Mouse (Mus musculus) heart, embryonic 14.5 days (tissue): ENCODE measurements around the gene Mfsd13b. TPM values are rescaled to one million over a fixed set of nuclear protein-coding genes. Genes with fewer than 3 reads are reported as not detected.
"Not testable (repeated sequence)": the region's sequence is repeated elsewhere in the genome, so short reads cannot be mapped to it uniquely, and the experiment has no call there.

Experiments
- ATAC-seq: fragments of 200-750 bp; cut with Nextera tagmentation; 2 replicates; pipeline ENCODE4 v1.8.0; 2017; ENCODE audit warnings: low read depth, moderate TSS enrichment; ENCODE audit not compliant: insufficient number of reproducible peaks, insufficient read depth, low FRiP score
- H3K27ac ChIP-seq, 2 experiments: fragments of 200-500 bp in 1 of 2; fragments of 300-500 bp in 1 of 2; sonication (generic) in 1 of 2; replicated peaks in 1 of 2; 2 replicates each; pipeline ENCODE4 v1.5.1; 2012 to 2014; ENCODE audit warnings: low read depth in 2 of 2, low read length in 2 of 2, control low read depth in 1 of 2, mild to moderate bottlenecking in 1 of 2, mixed read lengths in 1 of 2; ENCODE audit not compliant: control insufficient read depth in 1 of 2, insufficient read depth in 1 of 2
- H3K27me3 ChIP-seq: fragments of 300-500 bp; sonication (generic); 2 replicates; pipeline ENCODE4 v1.6.1; 2014; ENCODE audit warnings: mild to moderate bottlenecking, low read length, control low read depth; ENCODE audit not compliant: control insufficient read depth, insufficient read depth
- H3K36me3 ChIP-seq: fragments of 300-500 bp; sonication (generic); 2 replicates; pipeline ENCODE4 v1.6.1; 2014; ENCODE audit warnings: mild to moderate bottlenecking, control low read depth, low read length, mixed read lengths; ENCODE audit not compliant: control insufficient read depth, insufficient read depth
- H3K4me1 ChIP-seq, 2 experiments: fragments of 200-500 bp in 1 of 2; fragments of 300-500 bp in 1 of 2; sonication (generic) in 1 of 2; 2 replicates each; pipeline ENCODE4 v1.6.1; 2012 to 2014; ENCODE audit warnings: low read length in 2 of 2, control low read depth in 1 of 2, mixed read lengths in 1 of 2; ENCODE audit not compliant: control insufficient read depth in 2 of 2, insufficient read depth in 2 of 2
- H3K4me2 ChIP-seq: fragments of 300-500 bp; sonication (generic); 2 replicates; pipeline ENCODE4 v1.6.1; 2014; ENCODE audit warnings: mild to moderate bottlenecking, low read length
- H3K4me3 ChIP-seq, 2 experiments: fragments of 200-500 bp in 1 of 2; fragments of 300-500 bp in 1 of 2; sonication (generic) in 1 of 2; 2 replicates each; pipeline ENCODE4 v1.5.1; 2012 to 2014; ENCODE audit warnings: low read length in 2 of 2, mild to moderate bottlenecking in 2 of 2, control low read depth in 1 of 2, low read depth in 1 of 2, moderate library complexity in 1 of 2; ENCODE audit not compliant: control insufficient read depth in 1 of 2, insufficient read depth in 1 of 2
- H3K9ac ChIP-seq: fragments of 300-500 bp; sonication (generic); 2 replicates; pipeline ENCODE4 v1.6.1; 2014; ENCODE audit warnings: mild to moderate bottlenecking, low read length
- H3K9me3 ChIP-seq: fragments of 300-500 bp; sonication (generic); 2 replicates; pipeline ENCODE4 v1.6.1; 2016; ENCODE audit warnings: low read length, control low read depth; ENCODE audit not compliant: control insufficient read depth
- WGBS: fragments of 180-500 bp; shearing (Covaris S2); extraction: QIAGEN DNeasy Blood & Tissue Kit; methylation state at CpG from one replicate; pipeline ENCODE4 v1.1.7; 2014; 5-methylcytosine and 5-hydroxymethylcytosine counted together
- polyA plus RNA-seq: library from polyadenylated mRNA; unstranded; fragments of >200 nt; fragmentation: Nextera tagmentation; extraction: Ambion mirVana; gene quantifications from 2 replicates; pipeline ENCODE4 v1.2.1, GENCODE M21; 2014

Mfsd13b gene
- polyA plus RNA-seq, 1 experiment from 2014 or later, result 0.22 TPM

DNA sequence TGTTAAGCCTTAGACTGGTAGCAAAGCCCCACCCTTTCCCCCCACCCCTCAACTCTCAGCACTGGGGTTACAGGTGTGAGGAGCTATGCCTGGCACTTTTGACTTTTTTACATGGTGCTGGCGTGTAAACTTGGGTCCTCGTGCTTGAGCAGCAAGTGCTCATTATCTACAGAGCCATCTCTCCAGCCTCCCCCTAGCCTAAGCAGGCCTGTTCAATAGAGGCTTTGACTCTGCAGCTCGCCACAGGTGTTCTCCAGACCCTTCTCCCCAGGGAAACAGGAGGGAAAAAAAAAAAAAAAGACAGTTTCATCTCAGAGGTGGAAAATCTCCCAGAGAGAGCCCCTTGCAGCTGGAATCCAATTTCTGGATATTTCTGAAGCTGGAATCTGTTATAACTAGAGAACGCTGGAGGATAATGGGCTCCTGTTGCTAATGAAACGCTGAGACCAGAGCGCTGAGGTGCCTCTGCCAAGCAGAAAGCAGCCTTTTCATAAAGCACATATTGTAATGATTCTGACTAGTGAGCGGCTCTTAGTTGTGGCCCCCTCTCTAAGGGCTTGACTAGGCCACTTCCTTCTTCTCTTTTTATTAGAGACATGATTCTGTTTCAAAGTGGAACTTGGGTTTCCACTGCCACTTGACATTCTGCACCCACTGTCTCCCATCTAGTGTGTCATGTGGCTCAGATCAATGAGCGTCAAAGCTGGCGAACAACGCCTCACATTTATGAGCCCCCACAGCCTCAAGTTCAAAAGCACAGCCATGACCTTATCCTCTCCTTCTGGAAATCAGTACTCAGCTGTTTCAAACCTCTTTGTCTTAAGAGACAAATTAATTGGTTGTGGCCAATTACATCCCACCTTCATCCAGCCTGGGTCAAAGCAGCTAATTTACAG is 29.7 kb downstream of the Mfsd13b start:
- Histone ChIP-seq H3K36me3 (no peaks in the 10 kb centered on the region), H3K4me3 (no peak overlapping the region), H3K4me2 (no peak overlapping the region), H3K27me3 (no peaks in the 10 kb centered on the region), H3K9me3 (no peaks in the 10 kb centered on the region), H3K9ac (no peak overlapping the region), H3K4me1 (no peaks in the 10 kb centered on the region), H3K27ac (no peak overlapping the region)
- ATAC-seq, result no peak
- 76% methylated on average over 10 of the region's 10 CpGs for WGBS

DNA sequence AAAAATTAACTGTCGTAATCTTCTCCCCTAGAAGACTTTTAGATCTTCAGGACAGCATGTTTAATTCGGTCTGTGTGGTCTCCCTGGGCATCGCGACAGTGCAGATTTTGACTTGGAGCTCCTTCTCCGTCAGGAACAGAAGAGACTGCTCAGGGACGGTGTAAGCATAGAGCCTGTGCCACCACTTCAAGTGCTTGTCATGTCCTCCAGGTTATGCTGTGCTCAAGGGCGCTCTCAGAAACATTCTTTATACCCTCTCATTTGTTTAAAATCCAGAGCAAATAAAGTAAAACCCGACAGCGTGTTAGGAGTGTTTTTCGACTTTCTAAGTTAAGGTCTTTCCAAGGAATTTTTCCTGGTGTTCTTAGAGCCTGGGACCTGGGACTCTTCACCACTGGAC is 32.2 kb downstream of the Mfsd13b start:
- whole genome bisulfite sequencing, result 75% methylated on average over 10 of the region's 10 CpGs
- Histone ChIP-seq H3K4me2 (no peak overlapping the region), H3K27ac (no peak overlapping the region), H3K27me3 (no peaks in the 10 kb centered on the region), H3K36me3 (no peaks in the 10 kb centered on the region), H3K4me3 (no peak overlapping the region), H3K4me1 (no peaks in the 10 kb centered on the region), H3K9me3 (no peaks in the 10 kb centered on the region), H3K9ac (no peak overlapping the region)
- no peak for ATAC-seq

DNA sequence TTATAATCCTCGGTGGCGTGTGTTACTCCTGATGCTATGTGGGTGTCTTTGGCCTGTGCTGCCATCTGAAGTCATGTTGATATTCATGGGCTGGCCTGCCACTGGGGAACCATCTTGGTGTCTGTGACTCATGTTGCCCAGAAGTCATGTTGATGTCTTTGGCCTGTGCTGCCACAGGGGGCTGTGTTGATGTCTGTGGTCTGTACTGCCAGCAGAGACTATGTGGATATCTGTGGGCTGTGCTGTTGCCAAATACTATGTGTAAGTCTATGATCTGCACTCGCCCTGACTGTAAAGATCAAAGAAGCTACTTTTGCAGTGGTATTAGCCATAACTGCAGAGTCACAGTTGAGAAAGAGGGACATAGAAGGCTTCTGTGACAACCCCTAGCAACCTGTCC is 36.5 kb downstream of the Mfsd13b start:
- H3K4me1 ChIP-seq, result no peaks in the 10 kb centered on the region
- no peaks in the 10 kb centered on the region for H3K36me3 ChIP-seq
- ATAC-seq, result no peak
- H3K9ac ChIP-seq, result no peak overlapping the region
- no peak overlapping the region for H3K4me3 ChIP-seq
- H3K27me3 ChIP-seq, result no peaks in the 10 kb centered on the region
- no peaks in the 10 kb centered on the region for H3K9me3 ChIP-seq
- 71% methylated on average over 3 of the region's 3 CpGs for WGBS
- no peak overlapping the region for H3K4me2 ChIP-seq
- no peak overlapping the region for H3K27ac ChIP-seq

DNA sequence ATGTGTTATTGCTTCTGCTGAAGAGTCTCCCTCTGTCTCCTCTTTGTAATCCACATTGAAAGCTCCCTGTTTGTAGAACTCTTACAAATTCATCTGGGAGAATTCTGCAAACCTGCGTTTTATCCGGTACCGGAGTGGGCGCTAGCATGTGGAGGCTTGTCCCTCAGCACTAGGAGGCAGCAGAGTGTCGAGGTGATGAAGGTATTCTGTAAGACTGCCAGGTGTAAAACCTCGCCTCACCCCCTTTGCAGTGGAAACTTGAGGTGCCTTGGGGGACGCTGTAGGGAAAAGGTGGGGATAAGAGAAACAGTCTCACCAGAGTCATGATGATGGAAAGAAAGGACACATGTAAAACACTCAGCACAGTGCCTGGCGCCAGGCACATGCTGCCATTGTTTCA is 38.0 kb downstream of the Mfsd13b start:
- H3K9me3 ChIP-seq, result no peaks in the 10 kb centered on the region
- no peaks in the 10 kb centered on the region for H3K36me3 ChIP-seq
- H3K9ac ChIP-seq, result no peak overlapping the region
- H3K4me3 ChIP-seq, result no peak overlapping the region
- 37% methylated on average over 8 of the region's 8 CpGs for WGBS
- H3K4me1 ChIP-seq, result no peaks in the 10 kb centered on the region
- no peaks in the 10 kb centered on the region for H3K27me3 ChIP-seq
- no peak overlapping the region for H3K27ac ChIP-seq
- H3K4me2 ChIP-seq, result no peak overlapping the region
- no peak for ATAC-seq

DNA sequence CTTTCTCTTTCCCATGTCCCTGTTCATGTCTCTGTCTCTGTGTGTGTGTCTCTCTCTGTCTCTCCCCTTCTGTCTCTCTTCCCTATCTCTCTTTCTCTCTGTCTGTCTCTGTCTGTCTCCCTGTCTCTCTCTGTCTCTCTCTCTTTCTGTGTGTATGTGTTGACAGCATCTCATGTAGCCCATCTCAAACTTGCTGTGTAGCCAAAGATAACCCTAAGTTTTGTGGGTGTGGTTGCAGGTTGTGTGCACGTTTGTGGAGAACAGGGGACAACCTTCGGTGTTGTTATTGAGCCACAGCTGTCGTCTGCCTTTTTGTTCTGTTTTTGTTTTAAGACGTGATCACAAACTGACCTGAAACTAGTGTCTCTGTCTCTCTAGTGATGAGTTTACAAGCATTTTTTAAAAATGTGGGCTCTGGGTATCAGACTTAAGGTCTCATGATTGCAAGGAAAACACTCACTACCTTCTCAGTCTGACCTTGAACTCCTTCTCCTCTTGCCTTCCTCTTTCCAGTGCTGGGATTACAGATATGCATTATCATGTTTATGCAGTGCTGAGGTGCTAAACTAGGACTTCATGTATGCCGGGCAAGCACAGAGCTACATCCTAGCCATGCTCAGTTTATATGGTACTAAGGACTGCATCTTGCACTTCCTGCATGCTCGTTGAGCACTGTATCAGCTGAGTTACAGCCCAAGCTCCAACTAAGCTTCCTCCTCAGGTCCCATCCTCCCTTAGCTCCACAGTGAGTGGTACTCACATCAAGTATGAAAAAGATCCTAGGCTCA is 43.1 kb downstream of the Mfsd13b start:
- Histone ChIP-seq H3K27me3 (peaks cover 8% of the 10 kb centered on the region), H3K4me3 (no peak overlapping the region), H3K4me1 (no peaks in the 10 kb centered on the region), H3K4me2 (no peak overlapping the region), H3K27ac (no peak overlapping the region), H3K9me3 (no peaks in the 10 kb centered on the region), H3K36me3 (no peaks in the 10 kb centered on the region), H3K9ac (no peak overlapping the region)
- ATAC-seq, result no peak
- 53% methylated on average over 6 of the region's 6 CpGs for WGBS

DNA sequence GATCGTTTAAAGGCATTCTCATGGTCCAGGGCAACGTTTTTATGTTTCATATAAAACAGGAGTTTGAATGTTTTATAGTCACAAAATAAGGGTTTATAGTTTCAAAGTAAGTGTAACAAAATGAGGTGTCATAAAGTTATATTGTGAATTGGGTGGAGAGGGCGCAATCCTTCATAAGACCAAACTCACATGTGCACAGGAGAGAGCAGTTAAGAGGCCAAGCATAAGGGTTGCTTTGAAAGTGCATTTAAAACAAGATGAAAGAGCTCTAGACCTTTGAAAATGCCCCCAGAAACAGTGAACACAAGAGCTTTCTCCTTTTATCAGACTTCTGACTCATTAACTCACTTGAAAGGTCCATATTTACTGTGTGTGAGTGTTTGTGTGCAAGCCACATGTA is 44.0 kb downstream of the Mfsd13b start:
- no peaks in the 10 kb centered on the region for H3K36me3 ChIP-seq
- no peaks in the 10 kb centered on the region for H3K4me1 ChIP-seq
- no peak overlapping the region for H3K27ac ChIP-seq
- WGBS, result 56% methylated on average over 3 of the region's 3 CpGs
- H3K9me3 ChIP-seq, result no peaks in the 10 kb centered on the region
- H3K9ac ChIP-seq, result no peak overlapping the region
- no peak overlapping the region for H3K4me3 ChIP-seq
- H3K4me2 ChIP-seq, result no peak overlapping the region
- peaks cover 13% of the 10 kb centered on the region for H3K27me3 ChIP-seq
- no peak for ATAC-seq

DNA sequence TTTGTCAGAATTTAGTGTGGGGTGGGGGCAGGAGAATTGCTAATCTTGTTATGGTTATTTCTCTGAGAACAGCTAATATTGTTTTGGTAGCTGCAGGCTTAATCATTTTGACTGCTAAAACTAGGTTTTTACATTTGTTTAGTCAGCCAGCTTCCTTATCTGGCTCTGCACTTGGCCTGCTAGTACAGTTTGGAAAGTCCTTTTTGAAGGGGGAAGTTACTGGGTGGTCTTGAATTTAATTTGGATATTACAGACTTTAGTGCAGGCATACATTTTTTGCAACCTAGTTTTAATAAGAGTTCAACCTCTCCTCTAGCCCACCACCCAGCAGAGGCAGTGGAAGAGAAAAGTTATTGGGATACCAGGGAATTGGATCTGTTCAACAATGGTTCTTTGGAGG is 47.6 kb downstream of the Mfsd13b start:
- H3K27me3 ChIP-seq, result peaks cover 26% of the 10 kb centered on the region
- H3K4me3 ChIP-seq, H3K4me1 ChIP-seq, H3K9me3 ChIP-seq, H3K9ac ChIP-seq, H3K4me2 ChIP-seq, H3K27ac ChIP-seq, ATAC-seq, H3K36me3 ChIP-seq: not testable (repeated sequence)
